Mouse (Mus musculus): Measurements from ENCODE around the gene Col25a1.

DNA sequence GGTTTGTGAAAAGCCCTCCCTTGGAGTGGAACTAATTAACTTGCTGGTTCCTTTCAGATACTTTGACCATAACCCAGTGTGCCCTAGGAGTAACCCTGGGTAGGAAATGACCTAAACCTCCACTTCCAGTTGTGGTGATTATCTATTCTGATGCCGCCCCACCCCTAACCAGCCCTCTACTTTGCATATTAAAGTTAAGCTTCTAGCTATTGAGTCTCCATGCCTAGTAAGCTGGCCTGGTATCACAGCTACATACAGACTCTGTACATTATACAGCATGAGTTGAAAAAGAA, 270.2 kb downstream of the Col25a1 start:
- TF ChIP-seq CTCF (IDR thresholded peaks at IDR 0.05; ENCODE audit: low read depth) (no peak), EP300 (IDR thresholded peaks at IDR 0.05; ENCODE audit: low read depth) (no peak)

All from liver, embryonic 14.5 days (tissue).